Mouse (Mus musculus) lung, postnatal 36 days (tissue): ENCODE results near the gene Prrc2c.
A peak's percentile ranks its signal among the peaks of the same experiment; 100 is the strongest.

ENCODE experiments used
- DNase-seq: peaks from one replicate; pipeline ENCODE4 v3.0.0; 2022; ENCODE audit warnings: mixed read lengths

The Prrc2c gene

GRCm38 (mm10) chr1:162740401-162740835 is at the start of gene Prrc2c:
Prrc2c (minus strand) TSS chr1:162740556.
- DNase-seq = peak; percentile 99

GRCm38 (mm10) chr1:162785222-162785621 is 44.9 kb upstream of the Prrc2c start:
- no peak for DNase-seq

- no peak for DNase-seq
Measured at GRCm38 (mm10) chr1:162783669-162784248, 43.4 kb upstream of the Prrc2c start.

- DNase-seq = peak; percentile 12
Measured at GRCm38 (mm10) chr1:162781035-162781434, 40.7 kb upstream of the Prrc2c start.

- DNase-seq = peak; percentile 10
Measured at GRCm38 (mm10) chr1:162777943-162778538, 37.7 kb upstream of the Prrc2c start.

GRCm38 (mm10) chr1:162773661-162774060 is 33.3 kb upstream of the Prrc2c start:
- no peak for DNase-seq

- DNase-seq = no peak
Measured at GRCm38 (mm10) chr1:162771617-162772360, 31.4 kb upstream of the Prrc2c start.

- no peak for DNase-seq
Measured at GRCm38 (mm10) chr1:162752009-162752408, 11.7 kb upstream of the Prrc2c start.

GRCm38 (mm10) chr1:162749607-162750006 is 9.3 kb upstream of the Prrc2c start:
- no peak for DNase-seq

- no peak for DNase-seq
Measured at GRCm38 (mm10) chr1:162748761-162749160, 8.4 kb upstream of the Prrc2c start.

GRCm38 (mm10) chr1:162739831-162740394 is 443 bp downstream of the Prrc2c start:
- DNase-seq = peak; percentile 27

- peak; percentile 53 for DNase-seq
Measured at GRCm38 (mm10) chr1:162739406-162739805, 950 bp downstream of the Prrc2c start.

GRCm38 (mm10) chr1:162738472-162738871 is 1.9 kb downstream of the Prrc2c start:
- peak; percentile 43 for DNase-seq

- DNase-seq = no peak
Measured at GRCm38 (mm10) chr1:162735084-162735483, 5.3 kb downstream of the Prrc2c start.

GRCm38 (mm10) chr1:162734283-162734682 is 6.1 kb downstream of the Prrc2c start:
- DNase-seq = no peak

- DNase-seq = no peak
Measured at GRCm38 (mm10) chr1:162732041-162732440, 8.3 kb downstream of the Prrc2c start.

- no peak for DNase-seq
Measured at GRCm38 (mm10) chr1:162729436-162729835, 10.9 kb downstream of the Prrc2c start.

GRCm38 (mm10) chr1:162727981-162728380 is 12.4 kb downstream of the Prrc2c start:
- DNase-seq = peak; percentile 26

GRCm38 (mm10) chr1:162723610-162724009 is 16.7 kb downstream of the Prrc2c start:
- DNase-seq = no peak

- DNase-seq = no peak
Measured at GRCm38 (mm10) chr1:162720645-162721044, 19.7 kb downstream of the Prrc2c start.

GRCm38 (mm10) chr1:162700389-162701066 is 39.8 kb downstream of the Prrc2c start:
- DNase-seq = no peak

- no peak for DNase-seq
Measured at GRCm38 (mm10) chr1:162697866-162698265, 42.5 kb downstream of the Prrc2c start.

GRCm38 (mm10) chr1:162693721-162694120 is 46.6 kb downstream of the Prrc2c start:
- DNase-seq = no peak
